Mouse (Mus musculus) hindbrain, embryonic 15.5 days (tissue): ENCODE data around the gene Mex3d. TPM values are rescaled to one million over a fixed set of nuclear protein-coding genes. Genes with fewer than 3 reads are reported as not detected.
A peak's percentile ranks its signal among the peaks of the same experiment; 100 is the strongest.

Experiments
- ATAC-seq: fragments of 200-750 bp; cut with Nextera tagmentation; 2 replicates; pipeline ENCODE4 v1.8.0; 2017; ENCODE audit warnings: low read depth, moderate number of reproducible peaks, moderate TSS enrichment; ENCODE audit not compliant: low FRiP score
- H3K27ac ChIP-seq: fragments of 300-500 bp; sonication (generic); replicated peaks from 2 replicates; pipeline ENCODE4 v1.5.1; 2015; ENCODE audit warnings: mild to moderate bottlenecking, inconsistent platforms
- H3K27me3 ChIP-seq: fragments of 300-500 bp; sonication (generic); 2 replicates; pipeline ENCODE4 v1.6.1; 2015; ENCODE audit warnings: control low read depth, inconsistent platforms
- H3K36me3 ChIP-seq: fragments of 300-500 bp; sonication (generic); 2 replicates; pipeline ENCODE4 v1.6.1; 2015; ENCODE audit warnings: control low read depth, inconsistent platforms
- H3K4me1 ChIP-seq: fragments of 300-500 bp; sonication (generic); replicated peaks from 2 replicates; pipeline ENCODE4 v1.6.1; 2015; ENCODE audit warnings: control low read depth, inconsistent platforms
- H3K4me2 ChIP-seq: fragments of 300-500 bp; sonication (generic); 2 replicates; pipeline ENCODE4 v1.6.1; 2015; ENCODE audit warnings: moderate library complexity, mild to moderate bottlenecking, inconsistent platforms
- H3K4me3 ChIP-seq: fragments of 300-500 bp; sonication (generic); 2 replicates; pipeline ENCODE4 v1.5.1; 2015; ENCODE audit warnings: mild to moderate bottlenecking, inconsistent platforms
- H3K9ac ChIP-seq: fragments of 300-500 bp; sonication (generic); 2 replicates; pipeline ENCODE4 v1.6.1; 2015; ENCODE audit warnings: inconsistent platforms
- H3K9me3 ChIP-seq: fragments of 300-500 bp; sonication (generic); 2 replicates; pipeline ENCODE4 v1.6.1; 2016; ENCODE audit warnings: control low read depth, inconsistent platforms
- WGBS: fragments of 180-500 bp; shearing (Covaris S2); methylation state at CpG from one replicate; pipeline ENCODE4 v1.1.7; 2015; 5-methylcytosine and 5-hydroxymethylcytosine counted together
- polyA plus RNA-seq: library from polyadenylated mRNA; unstranded; fragments of >200 nt; fragmentation: Nextera tagmentation; extraction: Ambion mirVana; gene quantifications from 2 replicates; pipeline ENCODE4 v1.2.1, GENCODE M21; 2015

Mex3d gene
- 18.9 and 19.2 TPM in 2 replicates for polyA plus RNA-seq

DNA sequence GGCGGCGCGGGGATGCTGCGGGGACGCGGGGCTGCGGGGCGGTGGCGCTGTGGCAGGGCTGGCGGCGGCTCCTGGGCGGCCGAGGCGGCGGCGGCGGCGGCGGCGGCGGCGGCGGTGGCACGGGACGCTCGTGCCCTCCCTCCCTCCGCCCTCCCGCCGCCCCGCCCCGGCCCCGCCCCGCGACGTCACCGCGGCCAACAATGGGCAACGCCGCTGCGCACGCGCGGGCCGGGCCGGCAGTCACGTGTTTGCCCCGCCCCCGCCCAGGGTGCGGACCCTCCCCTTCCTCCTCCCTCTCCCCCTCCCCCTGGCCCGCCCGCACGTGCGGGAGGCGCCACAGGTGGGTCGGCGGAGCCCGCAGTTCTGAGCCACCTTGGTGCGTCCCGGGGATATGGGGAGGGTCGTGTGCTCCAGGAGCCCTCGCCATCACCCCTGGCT, at the start of gene Mex3d:
Gene Mex3d, minus strand, starts transcription at position 138 of the 438 bp plus-strand sequence.
- Histone ChIP-seq H3K9me3 (no peaks in the 10 kb centered on the region), H3K27ac (peak within 1 kb of the TSS; percentile 92), H3K4me1 (peaks cover 40% of the 10 kb centered on the region), H3K9ac (peak within 1 kb of the TSS; percentile 98), H3K4me3 (peak within 1 kb of the TSS; percentile 94), H3K36me3 (peaks cover 23% of the 10 kb centered on the region), H3K27me3 (no peaks in the 10 kb centered on the region), H3K4me2 (peak within 1 kb of the TSS; percentile 89)
- ATAC-seq, result peak; percentile 29
- 0% methylated on average over 9 of the region's 61 CpGs for WGBS

DNA sequence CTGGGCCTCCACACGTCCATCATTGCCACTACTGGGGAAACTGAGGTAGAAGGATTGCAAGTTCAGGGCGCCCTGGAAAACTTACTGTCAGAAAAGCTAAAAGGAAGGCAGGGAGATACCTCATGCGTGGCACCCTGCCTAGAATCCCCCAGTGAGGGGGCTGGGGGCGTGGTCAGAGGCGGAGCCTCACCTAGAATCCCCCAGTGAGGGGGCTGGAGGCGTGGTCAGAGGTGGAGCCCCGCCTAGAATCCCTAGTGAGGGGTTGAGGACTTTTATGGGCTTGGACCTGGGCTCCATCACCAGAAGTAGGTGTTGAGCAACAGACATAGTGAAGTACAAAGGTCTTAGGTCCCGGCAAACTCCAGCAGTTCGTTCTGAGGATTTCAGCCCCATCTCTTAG, 48.8 kb upstream of the Mex3d start:
- WGBS, result 15% methylated on average over 9 of the region's 9 CpGs
- ATAC-seq, result no peak
- H3K27ac ChIP-seq, result no peak overlapping the region

DNA sequence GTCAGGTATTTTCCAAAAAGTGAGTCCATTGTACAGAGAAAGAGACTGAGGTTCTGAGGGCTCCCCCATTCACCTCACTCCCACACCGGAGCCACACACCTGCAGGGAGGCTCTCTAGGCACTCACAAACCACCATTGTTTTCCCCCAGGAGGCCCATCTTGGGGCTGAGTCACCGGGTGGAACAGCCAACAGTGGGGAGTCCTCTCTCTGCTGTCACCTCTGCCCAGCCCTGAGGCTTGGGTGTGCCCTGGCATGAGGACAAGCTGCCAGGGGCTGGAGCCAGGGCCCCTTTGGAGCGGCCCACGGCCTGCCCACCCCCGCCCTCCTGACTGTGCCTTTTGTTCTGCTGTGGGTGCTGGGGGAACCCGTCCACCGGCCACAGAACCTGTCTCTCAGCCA, 48.3 kb upstream of the Mex3d start:
- no peak overlapping the region for H3K9ac ChIP-seq
- H3K9me3 ChIP-seq, result no peaks in the 10 kb centered on the region
- peaks cover 2% of the 10 kb centered on the region; the same call in 1 of the 2 replicates for H3K36me3 ChIP-seq
- H3K4me1 ChIP-seq, result peaks cover 22% of the 10 kb centered on the region
- 30% methylated on average over 7 of the region's 7 CpGs for WGBS
- no peaks in the 10 kb centered on the region for H3K27me3 ChIP-seq
- H3K4me2 ChIP-seq, result no peak overlapping the region
- no peak overlapping the region for H3K27ac ChIP-seq
- no peak for ATAC-seq
- no peak overlapping the region for H3K4me3 ChIP-seq

More for the DNA sequence above, 48.8 kb upstream of the Mex3d start:
- peaks cover 16% of the 10 kb centered on the region for H3K4me1 ChIP-seq
- no peaks in the 10 kb centered on the region for H3K27me3 ChIP-seq
- H3K36me3 ChIP-seq, result no peaks in the 10 kb centered on the region
- no peak overlapping the region for H3K4me3 ChIP-seq
- H3K9me3 ChIP-seq, result no peaks in the 10 kb centered on the region
- H3K4me2 ChIP-seq, result no peak overlapping the region
- H3K9ac ChIP-seq, result no peak overlapping the region

DNA sequence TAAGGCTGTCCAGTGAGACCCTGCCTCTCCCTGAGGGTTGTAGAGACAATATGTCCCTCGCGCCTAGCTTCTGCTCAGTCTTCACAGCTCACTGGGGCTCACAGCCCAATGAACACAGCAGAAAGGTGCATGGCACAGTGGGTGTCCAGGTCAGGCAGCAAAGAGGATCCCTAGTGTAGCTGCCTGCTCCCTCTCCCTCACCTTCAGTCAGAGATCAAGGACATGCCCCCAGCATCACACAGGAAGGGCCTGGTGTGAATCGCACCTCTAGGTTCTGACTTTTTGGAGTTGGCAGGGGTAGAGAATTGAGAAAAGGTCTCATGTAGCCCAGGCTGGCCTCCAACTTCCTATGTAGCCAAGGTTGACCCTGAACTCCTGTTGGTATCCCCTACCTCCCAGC, 47.4 kb upstream of the Mex3d start:
- no peak overlapping the region for H3K27ac ChIP-seq
- no peak for ATAC-seq
- WGBS, result 82% methylated on average over 3 of the region's 3 CpGs
- H3K9me3 ChIP-seq, result no peaks in the 10 kb centered on the region
- peaks cover 3% of the 10 kb centered on the region; the same call in 1 of the 2 replicates for H3K36me3 ChIP-seq
- H3K4me1 ChIP-seq, result peaks cover 24% of the 10 kb centered on the region
- no peak overlapping the region for H3K4me3 ChIP-seq
- no peaks in the 10 kb centered on the region for H3K27me3 ChIP-seq
- H3K4me2 ChIP-seq, result no peak overlapping the region
- H3K9ac ChIP-seq, result no peak overlapping the region

DNA sequence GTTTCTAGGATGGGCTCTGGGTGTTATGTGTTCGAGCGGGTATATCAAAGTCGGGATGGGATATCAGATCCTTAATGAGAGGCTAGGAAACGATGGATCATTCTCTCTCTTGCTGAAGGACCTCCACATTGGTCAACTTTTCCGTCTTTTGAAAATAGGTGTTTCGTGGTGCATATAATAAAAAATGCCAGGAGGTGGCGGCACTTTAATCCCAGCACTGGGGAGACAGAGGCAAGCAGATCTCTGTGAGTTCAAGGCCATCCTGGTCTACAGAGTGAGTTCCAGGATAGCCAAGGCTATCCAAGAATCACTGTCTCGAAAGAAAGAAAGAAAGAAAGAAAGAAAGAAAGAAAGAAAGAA, 46.8 kb upstream of the Mex3d start:
- Histone ChIP-seq H3K4me1 (peaks cover 24% of the 10 kb centered on the region), H3K9ac (no peak overlapping the region), H3K4me3 (peak overlapping the region; percentile 94), H3K4me2 (peak overlapping the region; percentile 37), H3K27me3 (no peaks in the 10 kb centered on the region), H3K36me3 (peaks cover 3% of the 10 kb centered on the region), H3K9me3 (no peaks in the 10 kb centered on the region), H3K27ac (peak overlapping the region; percentile 99)
- peak; percentile 4; the same call in 1 of the 2 replicates for ATAC-seq
- 15% methylated on average over 8 of the region's 8 CpGs for WGBS

DNA sequence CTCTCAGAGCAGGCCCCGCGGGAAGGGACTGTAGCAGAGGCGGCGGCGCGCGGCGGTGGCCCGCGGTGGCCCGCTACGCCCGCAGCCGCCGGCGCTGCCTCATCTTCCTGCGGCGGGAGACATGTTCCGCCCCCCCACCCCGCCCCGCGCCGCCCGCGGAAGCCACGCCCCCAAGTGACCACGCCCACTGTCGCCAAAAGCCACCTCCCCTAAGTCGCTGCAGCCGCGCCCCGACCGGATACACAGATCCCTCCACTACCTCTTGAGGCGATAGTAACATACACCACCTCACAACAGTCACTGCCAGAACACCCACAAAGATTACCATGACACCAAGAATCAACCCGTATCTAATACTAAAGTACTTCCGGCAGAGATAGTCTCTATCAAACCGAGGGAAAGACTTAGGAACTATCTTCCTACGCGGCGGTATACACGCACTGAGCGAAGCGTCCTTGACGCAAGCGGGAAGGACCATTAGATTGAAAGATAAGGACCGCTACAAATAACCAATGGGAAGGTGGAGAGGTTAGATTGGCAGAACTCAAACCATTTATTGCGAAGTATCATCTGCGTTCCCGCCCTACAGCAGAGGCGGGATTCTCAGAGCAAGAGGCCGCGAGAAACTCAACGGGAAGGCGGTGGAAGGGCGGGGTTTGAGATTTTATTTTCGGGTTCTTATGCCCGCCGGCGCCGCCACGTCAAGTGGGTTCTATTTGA, 46.2 kb upstream of the Mex3d start, which contains the start of gene Tcf3:
Gene Tcf3, minus strand, starts transcription at position 135 of the 720 bp plus-strand sequence.
- peak within 1 kb of the TSS; percentile 94 for H3K4me3 ChIP-seq
- peak within 1 kb of the TSS; percentile 99 for H3K27ac ChIP-seq
- peaks cover 7% of the 10 kb centered on the region for H3K36me3 ChIP-seq
- under 1% methylated on average over 41 of the region's 61 CpGs for WGBS
- peak within 1 kb of the TSS; percentile 83 for H3K4me2 ChIP-seq
- peaks cover 24% of the 10 kb centered on the region for H3K4me1 ChIP-seq
- peak; percentile 94 for ATAC-seq
- H3K9me3 ChIP-seq, result no peaks in the 10 kb centered on the region
- peak within 1 kb of the TSS; percentile 94 for H3K9ac ChIP-seq
- no peaks in the 10 kb centered on the region for H3K27me3 ChIP-seq

DNA sequence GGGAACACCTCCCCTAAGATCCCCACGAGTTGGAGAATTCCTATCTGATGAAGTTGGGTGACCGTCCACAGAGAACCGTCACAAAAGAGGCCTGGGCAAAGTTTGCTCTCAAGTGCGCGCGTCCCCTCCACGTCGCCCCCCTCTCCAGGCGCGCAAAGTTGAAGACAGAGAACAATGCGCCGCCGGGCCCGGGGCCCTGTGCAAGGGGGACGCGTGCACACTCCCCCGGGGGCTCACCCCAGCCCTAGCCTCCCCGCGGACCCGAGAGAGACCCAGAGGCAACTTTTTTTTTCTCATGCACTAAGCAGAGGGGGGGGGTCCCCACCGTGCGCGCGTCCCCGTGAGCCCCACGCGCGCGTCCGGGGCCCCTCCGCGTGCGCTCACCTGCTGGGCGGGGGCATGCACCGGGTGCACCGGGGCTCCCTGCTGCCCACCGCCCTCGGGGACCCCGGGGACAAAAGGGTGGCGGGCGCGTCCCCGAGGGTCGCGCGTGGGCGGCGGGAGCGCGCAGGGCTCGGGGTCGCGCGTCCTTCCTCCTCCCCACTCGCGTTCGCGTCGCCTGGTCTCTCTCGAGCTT, 45.6 kb upstream of the Mex3d start:
- peaks cover 13% of the 10 kb centered on the region for H3K36me3 ChIP-seq
- under 1% methylated on average over 53 of the region's 60 CpGs for WGBS
- no peaks in the 10 kb centered on the region for H3K9me3 ChIP-seq
- peak overlapping the region; percentile 94 for H3K9ac ChIP-seq
- H3K27ac ChIP-seq, result peak overlapping the region; percentile 99
- peak overlapping the region; percentile 83 for H3K4me2 ChIP-seq
- no peak for ATAC-seq
- H3K4me1 ChIP-seq, result peaks cover 24% of the 10 kb centered on the region
- H3K27me3 ChIP-seq, result no peaks in the 10 kb centered on the region
- H3K4me3 ChIP-seq, result peak overlapping the region; percentile 94

DNA sequence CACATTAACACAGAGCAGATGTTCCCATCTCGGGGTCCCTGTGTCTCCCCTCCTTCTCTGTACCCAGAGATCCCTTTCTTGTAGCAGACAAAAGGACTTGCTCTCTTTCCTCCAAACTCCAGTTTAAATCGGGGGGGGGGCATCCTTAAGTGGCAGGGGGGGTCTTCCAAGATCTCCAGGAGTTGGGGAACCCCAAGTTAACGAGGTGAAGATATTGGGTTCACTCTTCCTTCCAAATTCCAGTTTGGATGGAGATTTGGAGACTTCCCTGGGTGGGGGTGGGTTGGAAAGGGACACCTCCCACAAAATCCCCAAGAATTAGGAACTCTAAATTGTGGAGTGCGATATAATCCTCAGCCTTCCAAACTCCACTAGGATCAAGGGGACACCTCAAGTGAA, 44.9 kb upstream of the Mex3d start:
- no peaks in the 10 kb centered on the region for H3K27me3 ChIP-seq
- no peak for ATAC-seq
- WGBS, result 3% methylated on average over 4 of the region's 4 CpGs
- peak overlapping the region; percentile 83 for H3K4me2 ChIP-seq
- H3K27ac ChIP-seq, result peak overlapping the region; percentile 99
- H3K9ac ChIP-seq, result peak overlapping the region; percentile 94
- H3K4me3 ChIP-seq, result peak overlapping the region; percentile 94
- peaks cover 18% of the 10 kb centered on the region for H3K36me3 ChIP-seq
- H3K9me3 ChIP-seq, result no peaks in the 10 kb centered on the region
- peaks cover 24% of the 10 kb centered on the region for H3K4me1 ChIP-seq

DNA sequence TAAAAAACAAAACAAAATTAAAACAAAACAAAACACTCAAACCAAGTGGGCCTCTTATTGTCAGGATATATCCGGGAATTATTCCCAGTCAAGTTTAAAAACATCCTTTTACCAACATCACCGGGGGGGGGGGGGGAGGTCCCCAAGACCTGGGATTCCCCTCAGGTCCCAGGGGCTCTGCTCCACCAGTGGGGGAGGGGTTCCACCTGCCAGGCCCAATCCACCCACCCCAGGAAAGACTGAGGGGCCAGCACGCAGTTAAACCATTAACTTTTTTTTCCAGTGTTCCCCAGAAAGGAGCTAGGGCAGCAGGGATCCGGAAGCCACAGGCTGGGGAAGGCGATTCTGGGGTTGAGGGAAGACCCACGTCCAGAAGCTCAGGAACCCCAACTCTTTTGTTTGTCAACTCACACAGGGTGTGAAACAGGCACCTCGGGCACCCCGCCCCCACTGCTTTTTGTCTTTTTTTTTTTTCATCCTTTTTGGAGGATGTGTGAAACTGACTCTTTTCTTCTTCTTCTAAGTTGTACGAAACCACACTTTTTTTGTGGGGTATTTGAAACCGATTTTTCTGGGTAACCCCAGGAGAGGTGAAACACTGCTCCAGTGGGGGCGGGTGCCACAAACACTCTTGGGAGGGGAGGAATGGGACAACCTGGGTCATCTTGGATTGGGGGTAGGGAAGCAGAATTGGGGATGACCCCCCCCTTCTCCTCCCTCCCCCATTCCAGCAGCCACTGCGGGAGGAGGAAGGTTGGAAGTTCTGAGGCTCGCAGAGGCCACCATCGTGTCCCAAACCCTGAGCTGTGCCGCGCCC, 44.3 kb upstream of the Mex3d start:
- Histone ChIP-seq H3K4me2 (peak overlapping the region; percentile 83), H3K4me1 (peaks cover 24% of the 10 kb centered on the region), H3K4me3 (peak overlapping the region; percentile 94), H3K27ac (no peak overlapping the region), H3K27me3 (no peaks in the 10 kb centered on the region), H3K9me3 (no peaks in the 10 kb centered on the region), H3K9ac (peak overlapping the region; percentile 94), H3K36me3 (peaks cover 24% of the 10 kb centered on the region)
- ATAC-seq, result no peak
- 19% methylated on average over 16 of the region's 16 CpGs for WGBS

DNA sequence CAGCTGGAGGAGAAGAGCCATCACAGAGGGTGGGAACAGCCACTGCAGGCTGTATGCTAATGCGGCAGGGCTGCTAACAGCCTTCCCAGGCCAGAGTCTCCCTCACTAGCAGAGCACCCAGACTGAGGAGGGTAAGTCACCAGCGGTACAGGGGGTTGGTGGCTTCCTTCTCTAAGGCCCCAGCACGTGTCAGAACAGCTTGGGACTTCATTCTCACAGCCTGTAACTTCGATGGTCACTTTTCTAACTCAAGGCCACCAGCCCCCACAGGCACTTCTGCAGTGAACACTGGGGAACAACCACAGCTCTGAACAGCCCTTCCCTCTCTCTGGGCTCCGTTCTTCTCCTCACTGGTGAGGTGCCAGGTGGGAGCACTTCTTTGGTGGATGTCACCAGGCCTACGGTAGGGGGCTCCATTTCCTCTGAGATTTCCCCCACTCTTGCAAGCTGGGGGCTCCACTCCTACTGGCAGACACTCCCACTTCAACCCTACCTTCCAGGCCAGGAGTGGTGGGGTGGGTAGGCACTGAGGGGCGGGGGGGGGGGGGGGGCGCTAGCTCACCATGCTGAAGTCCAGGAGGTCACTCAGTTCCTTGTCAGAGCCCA, 43.0 kb upstream of the Mex3d start:
- 66% methylated on average over 8 of the region's 8 CpGs for WGBS
- peaks cover 24% of the 10 kb centered on the region for H3K4me1 ChIP-seq
- no peaks in the 10 kb centered on the region for H3K27me3 ChIP-seq
- no peak for ATAC-seq
- H3K4me3 ChIP-seq, result no peak overlapping the region
- H3K36me3 ChIP-seq, result peaks cover 35% of the 10 kb centered on the region
- no peak overlapping the region for H3K9ac ChIP-seq
- H3K4me2 ChIP-seq, result no peak overlapping the region
- H3K27ac ChIP-seq, result no peak overlapping the region
- no peaks in the 10 kb centered on the region for H3K9me3 ChIP-seq

DNA sequence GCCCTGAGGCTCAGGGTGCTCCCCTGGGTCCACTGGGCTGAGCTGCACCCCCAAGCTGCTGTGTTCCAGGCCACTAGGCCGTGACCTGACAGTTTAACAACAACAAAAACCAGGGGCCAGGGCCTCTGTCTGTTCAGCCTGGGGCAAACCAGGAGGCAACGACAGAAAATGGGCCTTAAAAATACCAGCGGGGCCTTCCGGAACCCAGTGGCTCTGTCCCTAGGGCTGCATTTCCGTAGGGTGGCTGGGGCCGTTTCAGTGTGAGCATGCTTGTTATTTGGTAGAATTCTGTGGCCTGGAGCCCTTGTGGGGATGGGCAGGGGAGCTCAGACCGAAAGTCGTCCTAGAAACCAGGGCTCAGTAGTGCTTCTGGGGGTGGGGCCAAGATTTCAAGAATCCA, 42.3 kb upstream of the Mex3d start:
- Histone ChIP-seq H3K4me2 (no peak overlapping the region), H3K27ac (no peak overlapping the region), H3K4me3 (no peak overlapping the region), H3K9ac (no peak overlapping the region), H3K27me3 (no peaks in the 10 kb centered on the region), H3K36me3 (peaks cover 41% of the 10 kb centered on the region), H3K9me3 (no peaks in the 10 kb centered on the region), H3K4me1 (peaks cover 24% of the 10 kb centered on the region)
- no peak for ATAC-seq
- WGBS, result 87% methylated on average over 8 of the region's 8 CpGs
